Mouse (Mus musculus) pancreas, adult 10 weeks (tissue): ENCODE data around the gene Tac1. TPM values are rescaled to one million over a fixed set of nuclear protein-coding genes. Genes with fewer than 3 reads are reported as not detected.

Experiments used
- polyA plus RNA-seq: library from polyadenylated mRNA; stranded (reverse); fragments of 350-450 nt; fragmentation: Illumina TruSeq; extraction: RNeasy Lipid Tissue Mini Kit (QIAGEN cat#74804); gene quantifications from one replicate; pipeline ENCODE4 v1.2.3, GENCODE M21; 2015; ENCODE audit warnings: low read depth, low replicate concordance; ENCODE audit not compliant: insufficient read depth

Gene Tac1
- 0.70 TPM for polyA plus RNA-seq

DNA sequence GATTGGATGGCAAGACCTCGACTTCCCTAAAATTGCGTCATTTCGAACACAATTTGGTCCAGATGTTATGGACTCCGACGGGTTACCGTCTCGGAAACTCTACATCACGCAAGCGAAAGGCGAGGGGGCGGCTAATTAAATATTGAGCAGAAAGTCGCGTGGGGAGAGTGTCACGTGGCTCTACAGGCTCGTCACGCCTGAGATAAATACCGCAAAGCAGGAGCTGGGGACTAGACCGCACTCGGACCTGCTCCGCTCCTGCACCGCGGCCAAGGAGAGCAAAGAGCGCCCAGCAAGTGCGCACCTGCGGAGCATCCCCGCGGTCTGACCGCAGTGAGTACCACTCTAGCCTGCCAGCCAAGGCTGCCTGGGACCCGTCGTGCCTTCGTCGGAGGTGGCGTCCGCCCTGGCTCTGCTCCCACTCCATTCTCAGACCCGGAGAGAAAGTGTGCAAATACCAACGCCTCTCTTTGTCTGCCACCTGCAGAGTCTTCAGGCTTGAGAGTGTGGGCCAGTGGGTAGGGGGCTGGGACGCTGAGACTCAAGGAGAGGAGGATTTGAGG lies at the start of gene Tac1:
Gene Tac1, plus strand, starts transcription at position 51 of the 563 bp plus-strand sequence.

Other genes starting within 250 kb of the Tac1 start
- 107 TPM for gene Asns, start 138.4 kb downstream of the Tac1 start, polyA plus RNA-seq